Mouse (Mus musculus): ENCODE measurements at regions not wholly inside any gene's neighbourhood (a gene's known extent, or its start where the extent isn't known, plus 50 kb on each side); places are given as distances from the start of the nearest gene placed in this dataset.

DNA sequence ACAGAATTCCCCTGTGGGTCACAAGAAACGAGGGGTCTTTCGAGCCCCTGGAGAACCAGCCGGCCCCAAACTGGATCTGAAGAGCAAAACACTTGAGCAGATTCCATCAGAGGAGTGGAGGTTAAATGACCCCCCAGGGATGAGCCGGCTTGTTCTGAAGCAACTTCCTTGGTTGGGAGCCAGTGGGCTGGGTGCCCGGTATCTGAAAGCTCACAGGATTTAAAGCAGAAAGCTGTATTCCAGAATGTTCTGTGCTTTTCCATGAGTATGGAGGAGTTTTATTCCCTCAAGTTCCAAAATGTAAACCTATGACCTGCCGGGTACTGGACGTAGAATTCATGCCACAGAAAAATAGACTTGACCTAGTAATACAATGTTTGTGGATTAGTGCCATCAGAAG lies 117.7 kb upstream of the Prickle1 start:
- DNase-seq, result peak; percentile 90
- TF ChIP-seq CTCF (IDR thresholded peaks at IDR 0.05), result no peak
- intact Hi-C loops (cut with DNase I), result no loop called here
- H3K27ac ChIP-seq, result peak overlapping the region; percentile 53; the same call in 1 of the 2 replicates
- H3K4me3 ChIP-seq, result no peak overlapping the region

DNA sequence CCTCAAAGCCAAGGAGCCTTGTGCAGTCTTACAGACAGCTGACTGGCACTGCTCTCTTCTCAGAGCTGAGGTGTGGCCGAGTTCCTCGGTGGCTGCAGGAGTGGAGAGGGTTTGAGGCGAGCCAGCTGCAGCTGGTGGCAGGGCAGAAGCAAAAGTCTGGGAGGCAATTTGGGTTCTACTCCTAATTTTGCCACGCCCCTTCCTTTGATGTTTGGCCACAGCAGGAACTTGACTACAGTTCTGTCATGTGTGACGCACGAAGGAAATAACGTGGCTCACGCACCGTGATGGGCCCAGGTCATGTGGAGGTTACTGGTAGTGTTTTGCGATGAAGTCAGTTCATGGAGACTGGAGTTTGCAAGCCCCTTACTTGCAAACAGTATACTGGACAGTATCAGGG lies 116.9 kb upstream of the Prickle1 start:
- TF ChIP-seq CTCF (IDR thresholded peaks at IDR 0.05), result no peak
- Histone ChIP-seq H3K27ac (no peak overlapping the region), H3K4me3 (no peak overlapping the region)
- intact Hi-C loops (cut with DNase I), result no loop called here
- DNase-seq, result no peak

DNA sequence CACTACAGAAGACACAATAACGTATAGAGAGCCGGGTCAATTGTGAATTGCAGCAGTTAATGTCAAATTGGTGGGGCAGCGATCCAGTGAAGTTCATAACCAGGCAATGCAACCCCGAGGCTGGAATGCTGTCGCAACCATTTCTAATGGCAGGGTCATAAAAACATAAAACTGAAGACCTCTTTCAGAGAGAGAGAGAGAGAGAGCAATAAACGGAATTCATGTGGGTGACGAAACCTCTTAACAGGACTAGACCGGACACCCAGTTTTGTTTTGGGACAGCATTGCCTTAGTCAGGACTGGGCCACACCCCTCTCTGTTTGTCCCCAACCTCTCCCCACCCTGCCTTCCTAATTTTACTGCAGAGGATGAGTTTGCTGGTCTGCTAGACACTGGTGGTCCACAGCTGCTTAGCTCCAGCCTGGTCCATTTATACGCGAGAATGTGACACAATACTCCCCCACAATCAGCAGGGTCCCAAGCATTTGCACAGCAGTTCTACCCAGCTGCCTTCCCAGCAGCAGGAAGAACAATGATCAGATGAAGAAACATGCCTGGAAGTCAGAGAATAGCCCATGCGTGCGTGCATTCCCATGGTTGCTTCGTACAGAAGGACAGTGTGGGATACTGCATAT lies 115.6 kb upstream of the Prickle1 start:
- intact Hi-C loops (cut with DNase I), result no loop called here
- no peak overlapping the region for H3K4me3 ChIP-seq
- no peak for DNase-seq
- TF ChIP-seq CTCF (IDR thresholded peaks at IDR 0.05), result no peak
- H3K27ac ChIP-seq, result no peak overlapping the region

DNA sequence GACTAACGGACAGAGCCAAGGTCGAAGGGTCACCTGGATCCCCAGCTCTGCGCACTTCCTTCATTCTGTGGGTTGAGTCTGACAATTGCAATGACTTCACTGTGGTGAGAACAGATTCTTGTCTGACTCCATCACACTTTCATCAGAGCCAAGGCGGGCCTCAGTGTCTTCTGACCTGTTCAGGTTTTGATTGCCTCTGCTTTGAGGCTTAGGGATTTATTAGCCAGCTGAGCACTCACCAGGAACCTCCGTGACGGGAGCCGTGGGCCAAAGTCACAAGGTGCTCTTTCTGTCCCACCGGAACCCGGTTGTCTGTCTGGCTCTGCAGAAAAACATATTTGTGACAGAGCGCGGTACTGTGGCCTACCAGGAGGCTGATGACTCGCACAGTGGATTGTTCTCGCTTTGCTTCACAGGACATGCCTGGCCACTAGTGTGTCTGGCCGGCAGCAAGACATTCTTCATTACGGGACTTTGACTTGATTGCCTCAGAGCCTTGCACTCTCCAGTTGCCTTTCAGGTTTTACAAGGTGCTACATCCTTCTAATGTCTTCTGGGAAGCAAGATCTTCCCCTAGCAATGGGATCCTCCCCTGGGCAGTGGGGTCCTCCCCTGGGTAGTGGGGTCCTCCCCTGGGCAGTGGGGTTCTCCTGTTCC lies 114.9 kb upstream of the Prickle1 start:
- no peak overlapping the region for H3K4me3 ChIP-seq
- intact Hi-C loops (cut with DNase I), result no loop called here
- TF ChIP-seq CTCF (IDR thresholded peaks at IDR 0.05), result no peak
- DNase-seq, result no peak
- H3K27ac ChIP-seq, result no peak overlapping the region

DNA sequence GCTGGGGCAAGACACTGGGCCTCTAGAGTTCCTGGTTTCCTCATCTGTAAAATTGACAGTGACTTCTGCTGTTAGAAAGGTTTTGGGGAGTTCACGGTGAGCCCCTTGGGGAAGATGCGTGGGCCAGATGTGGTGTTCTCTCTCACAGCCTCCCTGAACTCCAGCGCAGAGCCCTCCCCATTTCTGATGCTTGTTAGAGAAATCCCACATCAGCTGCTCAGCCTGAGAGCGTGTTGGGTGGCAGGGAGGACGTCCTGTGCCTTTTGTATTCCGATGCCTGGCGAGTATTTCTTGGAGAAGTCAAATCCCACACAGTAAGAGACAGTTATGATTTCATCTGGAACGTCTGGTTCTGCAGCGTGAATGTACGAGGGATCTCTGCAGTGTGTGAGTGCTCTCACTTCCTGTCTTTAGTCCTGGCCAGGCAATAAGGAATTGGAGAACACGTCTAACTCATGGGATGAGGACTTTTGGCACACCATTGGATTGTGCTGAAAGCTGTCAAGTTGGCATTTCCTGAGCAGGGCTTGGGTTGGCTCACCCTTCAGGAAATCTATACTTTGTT lies 110.8 kb upstream of the Prickle1 start:
- intact Hi-C loops (cut with DNase I), result no loop called here
- no peak for TF ChIP-seq CTCF (IDR thresholded peaks at IDR 0.05)
- Histone ChIP-seq H3K4me3 (no peak overlapping the region), H3K27ac (no peak overlapping the region)
- peak; percentile 23 for DNase-seq

DNA sequence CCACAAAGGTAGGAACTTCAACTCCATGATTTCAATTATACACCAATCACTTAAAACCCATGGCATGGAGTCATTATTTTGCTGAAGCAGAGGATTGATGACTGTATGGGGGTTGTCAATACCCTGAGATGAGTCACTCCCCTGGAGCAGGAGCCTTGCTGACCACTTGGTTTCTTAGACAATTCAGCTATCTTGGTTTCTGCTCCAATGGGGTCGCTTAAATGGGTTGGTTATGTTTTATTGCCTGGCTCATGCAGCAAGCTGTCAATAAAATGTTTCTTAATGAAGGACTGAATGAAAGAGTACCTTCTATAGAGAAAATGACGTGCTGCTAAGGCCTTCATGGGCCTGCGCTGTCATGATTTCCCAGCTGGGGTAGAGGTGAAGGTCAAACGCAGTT lies 110.0 kb upstream of the Prickle1 start:
- no peak for DNase-seq
- Histone ChIP-seq H3K4me3 (no peak overlapping the region), H3K27ac (no peak overlapping the region)
- TF ChIP-seq CTCF (IDR thresholded peaks at IDR 0.05), result no peak
- intact Hi-C loops (cut with DNase I), result no loop called here

DNA sequence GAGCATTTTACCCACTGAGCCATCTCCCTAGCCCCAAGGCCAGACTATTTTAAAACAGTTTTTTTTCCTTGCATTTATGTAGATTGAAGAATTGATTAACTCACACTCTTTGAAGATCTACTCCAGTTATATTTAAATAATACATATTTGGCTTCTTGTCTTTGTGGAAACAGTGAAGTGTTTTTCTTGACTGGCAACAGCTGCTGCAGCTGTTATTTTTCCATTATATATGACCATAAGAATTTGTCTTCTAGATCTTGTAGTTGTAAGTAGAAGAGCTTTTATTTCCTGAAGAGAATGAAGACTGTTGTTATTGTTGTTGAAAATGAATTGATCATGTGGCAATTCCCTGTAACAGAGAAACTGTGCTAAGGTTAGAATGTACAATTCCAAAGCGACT lies 109.4 kb upstream of the Prickle1 start:
- H3K27ac ChIP-seq, result no peak overlapping the region
- no peak for DNase-seq
- intact Hi-C loops (cut with DNase I), result no loop called here
- H3K4me3 ChIP-seq, result no peak overlapping the region
- TF ChIP-seq CTCF (IDR thresholded peaks at IDR 0.05), result no peak

DNA sequence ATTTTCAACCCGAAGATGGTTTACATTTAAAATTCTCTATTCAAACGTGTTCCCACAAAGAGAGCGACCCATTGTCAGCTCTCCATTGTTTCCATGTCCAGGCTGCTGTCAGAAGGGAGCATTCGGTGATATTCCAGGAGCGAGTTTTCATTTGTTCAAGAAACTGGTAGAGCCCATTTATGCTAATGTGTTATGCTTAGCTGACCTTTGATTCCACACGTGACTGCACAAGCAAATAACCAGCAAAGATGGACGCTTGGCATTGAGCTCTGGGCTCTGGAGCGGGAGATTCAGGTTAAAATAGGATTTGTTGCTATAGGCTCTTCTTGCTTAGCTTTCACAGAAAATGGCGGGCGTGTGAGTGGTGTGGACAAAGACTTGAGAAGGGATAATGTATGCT lies 105.3 kb upstream of the Prickle1 start:
- Histone ChIP-seq H3K4me3 (no peak overlapping the region), H3K27ac (no peak overlapping the region)
- no peak for TF ChIP-seq CTCF (IDR thresholded peaks at IDR 0.05)
- no peak for DNase-seq
- intact Hi-C loops (cut with DNase I), result loop anchor here (5.0 kb wide), 1 partner anchor 104 kb away; the partner anchor contains the start of gene Prickle1

DNA sequence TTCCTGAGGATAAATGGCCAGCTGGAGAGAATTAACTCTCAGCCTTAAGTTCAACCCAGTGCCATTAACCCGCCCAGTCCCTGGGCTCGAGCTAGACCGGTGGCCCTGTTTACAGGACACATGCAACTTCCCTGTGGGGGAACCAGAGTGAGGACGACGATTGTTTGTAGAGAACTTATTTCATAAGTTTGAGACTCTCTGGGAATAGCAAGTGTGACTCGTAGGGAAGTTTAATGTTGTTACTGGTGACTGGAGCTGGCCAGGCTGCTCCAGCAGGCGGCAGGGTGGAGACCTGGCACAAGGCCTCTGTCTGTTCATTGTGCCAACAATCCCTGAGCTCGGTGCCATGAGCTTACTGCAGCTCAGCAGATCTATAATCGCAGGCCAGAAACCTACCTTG lies 104.3 kb upstream of the Prickle1 start:
- DNase-seq, result peak; percentile 75
- intact Hi-C loops (cut with DNase I), result loop anchor here (5.0 kb wide), 1 partner anchor 103 kb away; the partner anchor contains the start of gene Prickle1
- Histone ChIP-seq H3K4me3 (no peak overlapping the region), H3K27ac (peak overlapping the region; percentile 31; the same call in 1 of the 2 replicates)
- peak; percentile 63 for TF ChIP-seq CTCF (IDR thresholded peaks at IDR 0.05)

DNA sequence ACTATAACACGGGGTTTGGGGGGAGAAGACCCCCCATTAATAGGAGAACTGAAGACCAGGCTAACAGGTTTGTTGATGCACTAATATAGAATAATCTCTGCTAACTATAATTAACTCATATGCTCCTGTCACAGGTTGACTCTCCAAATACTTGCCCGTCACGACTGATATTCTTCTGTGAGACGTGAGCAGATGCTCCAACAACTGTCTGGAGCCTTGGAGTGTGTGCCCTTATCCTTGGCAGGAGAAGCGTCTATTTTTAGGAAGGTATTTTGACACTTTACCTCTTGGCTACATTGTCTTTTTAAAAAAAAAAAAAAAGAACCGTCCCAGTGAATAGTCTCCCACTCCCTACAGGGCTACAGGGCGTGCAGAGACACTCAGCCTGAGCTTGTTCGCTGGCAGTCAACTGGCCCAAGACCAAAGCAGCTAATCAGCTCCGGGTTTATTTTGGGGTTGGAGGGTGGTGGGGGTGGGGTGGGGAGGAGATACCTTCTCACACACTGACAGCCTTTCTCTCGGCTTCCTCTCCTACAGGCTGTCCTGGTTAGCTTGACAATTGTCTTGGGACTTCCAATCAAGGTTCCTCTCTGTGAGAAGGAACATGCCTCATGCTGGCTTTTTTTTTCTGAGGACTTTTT lies 102.6 kb upstream of the Prickle1 start:
- H3K4me3 ChIP-seq, result peak overlapping the region; percentile 61
- intact Hi-C loops (cut with DNase I), result no loop called here
- DNase-seq, result peak; percentile 43
- H3K27ac ChIP-seq, result peak overlapping the region; percentile 74
- no peak for TF ChIP-seq CTCF (IDR thresholded peaks at IDR 0.05)

DNA sequence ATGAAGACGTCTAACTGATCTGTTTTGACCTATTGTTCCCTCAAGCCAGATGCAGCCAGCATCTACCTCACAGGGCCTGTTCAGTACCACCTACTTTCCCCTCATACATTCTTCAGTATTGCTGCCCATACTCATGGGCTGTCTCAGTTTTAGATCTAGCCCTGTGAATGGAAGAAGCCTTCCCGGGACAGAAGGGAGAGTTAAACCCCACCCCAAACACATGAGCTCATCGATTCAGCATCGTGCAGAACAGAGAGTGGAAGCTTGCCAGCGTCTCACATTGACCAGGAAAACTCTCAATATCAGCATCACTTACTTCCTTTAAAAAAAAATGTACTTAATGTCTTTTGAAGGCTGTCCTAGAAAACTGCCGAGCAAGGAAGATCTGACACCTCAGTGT lies 95.0 kb upstream of the Prickle1 start:
- no peak for TF ChIP-seq CTCF (IDR thresholded peaks at IDR 0.05)
- DNase-seq, result peak; percentile 25
- intact Hi-C loops (cut with DNase I), result no loop called here
- no peak overlapping the region for H3K4me3 ChIP-seq
- no peak overlapping the region for H3K27ac ChIP-seq

DNA sequence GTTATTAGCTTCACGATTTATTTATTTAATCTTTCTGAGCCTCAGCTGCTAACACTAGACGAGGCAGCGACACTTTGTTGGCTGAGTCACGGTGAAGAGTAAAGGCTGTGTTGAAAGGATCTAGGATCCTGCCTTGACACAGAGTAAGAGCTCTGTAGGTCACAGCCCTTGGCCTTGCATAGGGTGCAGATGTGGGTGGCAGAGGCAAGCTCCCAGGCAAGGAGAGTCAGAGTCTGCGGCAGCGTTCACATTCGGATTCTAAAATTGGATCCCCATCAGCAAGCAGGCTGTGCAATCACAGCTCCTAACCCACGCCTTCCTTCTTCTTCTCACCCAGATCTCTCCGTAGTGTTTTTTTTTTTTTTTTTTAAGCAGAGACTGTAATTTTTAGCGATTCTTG lies 94.3 kb upstream of the Prickle1 start:
- intact Hi-C loops (cut with DNase I), result no loop called here
- Histone ChIP-seq H3K27ac (no peak overlapping the region), H3K4me3 (no peak overlapping the region)
- DNase-seq, result no peak
- TF ChIP-seq CTCF (IDR thresholded peaks at IDR 0.05), result no peak

DNA sequence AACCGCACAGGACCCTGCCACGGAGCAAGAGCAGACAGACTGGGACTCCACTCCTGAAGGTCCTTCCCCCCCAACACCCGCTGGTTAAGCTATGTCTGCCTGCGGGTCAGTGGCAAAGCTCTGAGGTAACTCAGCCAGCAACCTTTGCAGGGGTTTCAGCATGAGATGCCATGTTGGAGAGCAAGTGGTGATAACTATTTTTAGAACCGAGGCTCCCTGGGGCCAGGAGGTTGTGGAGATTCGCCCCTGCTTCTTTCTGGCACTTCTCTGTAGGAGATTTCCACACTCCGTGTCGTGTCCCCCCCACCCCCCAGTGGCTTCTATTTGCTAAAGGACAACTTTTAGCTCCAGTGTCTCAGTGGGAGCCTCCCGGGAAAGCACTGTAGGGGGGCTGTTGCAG lies 90.7 kb upstream of the Prickle1 start:
- Histone ChIP-seq H3K4me3 (no peak overlapping the region), H3K27ac (no peak overlapping the region)
- no peak for DNase-seq
- TF ChIP-seq CTCF (IDR thresholded peaks at IDR 0.05), result no peak
- intact Hi-C loops (cut with DNase I), result no loop called here

Measured in gastrocnemius, adult 2 months (tissue).